Mouse (Mus musculus) urinary bladder, adult 18-20 months (tissue): Measurements from ENCODE around the gene Arl8b.
"Not testable (repeated sequence)": the region's sequence is repeated elsewhere in the genome, so short reads cannot be mapped to it uniquely, and the experiment has no call there.

Experiments
- DNase-seq, 2 experiments: peaks; one replicate each; pipeline ENCODE4 v3.0.0; 2022; ENCODE audit warnings: low spot score in 2 of 2, mixed read lengths in 2 of 2

Arl8b gene

GRCm38 (mm10) chr6:108835765-108836691 is 53.1 kb downstream of the Arl8b start:
- DNase-seq, result no peak

GRCm38 (mm10) chr6:108837081-108837480 is 54.2 kb downstream of the Arl8b start:
- no peak for DNase-seq

GRCm38 (mm10) chr6:108837958-108838357 is 55.1 kb downstream of the Arl8b start:
- no peak for DNase-seq

GRCm38 (mm10) chr6:108839432-108839831 is 56.5 kb downstream of the Arl8b start:
- no peak for DNase-seq

GRCm38 (mm10) chr6:108840861-108841640 is 58.2 kb downstream of the Arl8b start:
- no peak for DNase-seq

GRCm38 (mm10) chr6:108843664-108844063 is 60.8 kb downstream of the Arl8b start:
- DNase-seq, result no peak

- DNase-seq, result no peak
These were observed 61.2 kb downstream of the Arl8b start for GRCm38 (mm10) chr6:108844093-108844492.

GRCm38 (mm10) chr6:108844771-108845170 is 61.9 kb downstream of the Arl8b start:
- no peak for DNase-seq

- no peak for DNase-seq
These were observed 69.3 kb downstream of the Arl8b start for GRCm38 (mm10) chr6:108852088-108852670.

- DNase-seq, result no peak
These were observed 70.1 kb downstream of the Arl8b start for GRCm38 (mm10) chr6:108852986-108853385.

- no peak for DNase-seq
These were observed 75.7 kb downstream of the Arl8b start for GRCm38 (mm10) chr6:108858583-108858982.

- no peak for DNase-seq
These were observed 78.3 kb downstream of the Arl8b start for GRCm38 (mm10) chr6:108861226-108861625.

GRCm38 (mm10) chr6:108862548-108862947 is 79.6 kb downstream of the Arl8b start:
- peak; percentile 11 to 12 for DNase-seq

- DNase-seq, result no peak
These were observed 83.4 kb downstream of the Arl8b start for GRCm38 (mm10) chr6:108866317-108866716.

- not testable (repeated sequence) for DNase-seq
These were observed 86.1 kb downstream of the Arl8b start for GRCm38 (mm10) chr6:108869031-108869430.

- no peak for DNase-seq
These were observed 87.5 kb downstream of the Arl8b start for GRCm38 (mm10) chr6:108870421-108870820.

GRCm38 (mm10) chr6:108871251-108871650 is 88.4 kb downstream of the Arl8b start:
- no peak for DNase-seq
